Mouse (Mus musculus) layer of hippocampus, adult 9-10 months (tissue): ENCODE data around the gene Mastl.

Experiments used
- DNase-seq: peaks from one replicate; pipeline ENCODE4 v3.0.0; 2022; ENCODE audit warnings: low spot score

Mastl gene

DNA sequence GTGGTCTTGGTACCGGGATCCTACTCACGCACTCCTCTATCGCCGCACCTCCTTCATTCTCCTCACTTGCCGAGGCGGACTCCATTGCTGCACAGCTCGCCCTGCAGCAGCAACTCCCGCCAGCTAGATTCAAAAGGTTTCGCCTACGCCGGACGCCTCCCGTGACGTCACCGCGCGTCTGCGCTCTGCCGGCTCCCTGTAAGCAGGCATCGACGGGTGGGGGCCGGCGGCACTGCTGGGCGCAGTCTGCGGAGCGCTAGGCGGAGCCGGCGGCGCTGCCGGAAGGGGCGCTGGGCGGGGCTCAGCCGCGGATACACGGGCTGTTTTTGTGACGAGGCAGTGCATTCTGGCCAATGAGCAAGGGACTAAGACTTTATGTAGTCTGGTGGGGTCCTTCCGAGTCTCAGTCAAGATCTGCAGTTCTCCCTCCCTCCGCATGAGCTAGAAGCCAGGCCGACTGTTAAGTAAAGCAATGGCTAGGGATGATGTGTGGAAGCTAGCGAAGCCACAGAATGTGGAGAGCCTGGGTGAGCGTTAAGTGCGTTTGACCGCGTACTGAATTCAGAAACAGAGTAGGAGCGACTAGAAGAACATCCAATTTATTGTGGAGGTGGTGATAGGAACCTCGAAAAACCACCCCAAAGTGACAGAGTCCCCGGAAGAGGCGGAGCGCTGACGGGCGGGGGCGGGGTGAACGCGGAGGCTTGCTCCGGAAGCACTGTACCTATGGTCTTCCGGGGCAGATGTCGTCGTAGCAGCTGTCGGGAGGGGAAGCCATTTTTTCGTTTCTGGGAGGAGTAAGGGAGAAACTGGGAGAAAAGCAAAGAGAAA, at the start of gene Mastl, which contains the start of gene Yme1l1:
Gene Mastl, minus strand, starts transcription at position 248 of the 831 bp plus-strand sequence.
Gene Yme1l1, plus strand, starts transcription at position 593 of the 831 bp plus-strand sequence.
- peak; percentile 86 for DNase-seq

GRCm38 (mm10) chr2:23202900-23203670, 47.3 kb upstream of the Mastl start:
- no peak for DNase-seq

DNA sequence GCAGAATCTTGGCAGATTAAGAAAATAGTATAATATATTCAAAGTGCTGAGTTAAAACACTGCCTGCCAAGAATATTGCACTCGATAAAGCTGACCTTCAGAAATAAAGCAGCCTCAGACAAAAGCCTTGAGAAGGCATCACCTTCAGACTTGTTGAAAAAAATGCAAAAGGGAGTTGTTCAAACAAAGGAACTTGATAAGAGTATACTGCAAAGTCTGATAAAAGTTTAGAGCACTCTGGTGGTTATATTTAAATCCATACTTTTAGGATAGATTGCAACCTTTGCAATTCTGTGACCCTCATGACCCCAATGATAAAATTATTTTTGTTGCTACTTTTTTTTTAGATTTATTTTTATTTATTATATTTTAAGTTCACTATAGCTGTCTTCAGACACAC, 45.2 kb upstream of the Mastl start:
- no peak for DNase-seq

DNA sequence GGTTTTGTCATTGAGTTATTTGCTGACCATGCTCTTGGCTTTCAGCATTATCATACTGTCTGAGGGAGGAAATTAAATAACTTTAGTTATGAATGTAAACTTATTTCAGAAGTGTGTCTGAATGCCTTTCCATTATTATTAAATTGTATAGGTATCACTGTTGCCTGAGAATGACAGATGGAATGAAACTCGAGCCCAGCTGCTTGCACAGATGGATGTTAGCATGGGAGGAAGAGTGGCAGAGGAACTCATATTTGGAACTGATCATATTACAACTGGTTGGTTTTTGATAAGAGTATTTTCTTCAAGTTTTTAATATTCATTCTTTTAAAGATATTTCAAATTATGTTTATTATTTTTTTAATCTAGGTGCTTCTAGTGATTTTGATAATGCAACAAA, 38.5 kb upstream of the Mastl start:
- DNase-seq, result peak; percentile 38

DNA sequence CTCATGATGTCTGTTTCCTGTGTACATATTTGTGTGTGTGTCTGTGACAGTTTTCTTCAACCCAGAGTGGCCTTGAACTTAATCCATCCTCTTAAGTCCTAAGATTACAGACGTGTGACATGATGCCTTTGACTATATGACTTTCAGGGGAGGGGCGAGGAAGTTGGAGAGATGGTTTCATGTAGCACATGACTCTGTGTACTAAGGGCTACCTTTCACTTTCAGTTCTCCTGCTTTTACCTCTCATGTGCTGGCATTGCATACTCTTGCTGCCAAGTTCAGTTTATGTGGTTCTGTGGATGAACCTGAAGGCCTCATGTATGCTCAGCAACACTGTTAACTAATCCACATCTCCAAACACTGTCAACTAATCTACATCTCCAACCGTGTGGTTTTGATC, 16.5 kb upstream of the Mastl start:
- no peak for DNase-seq

DNA sequence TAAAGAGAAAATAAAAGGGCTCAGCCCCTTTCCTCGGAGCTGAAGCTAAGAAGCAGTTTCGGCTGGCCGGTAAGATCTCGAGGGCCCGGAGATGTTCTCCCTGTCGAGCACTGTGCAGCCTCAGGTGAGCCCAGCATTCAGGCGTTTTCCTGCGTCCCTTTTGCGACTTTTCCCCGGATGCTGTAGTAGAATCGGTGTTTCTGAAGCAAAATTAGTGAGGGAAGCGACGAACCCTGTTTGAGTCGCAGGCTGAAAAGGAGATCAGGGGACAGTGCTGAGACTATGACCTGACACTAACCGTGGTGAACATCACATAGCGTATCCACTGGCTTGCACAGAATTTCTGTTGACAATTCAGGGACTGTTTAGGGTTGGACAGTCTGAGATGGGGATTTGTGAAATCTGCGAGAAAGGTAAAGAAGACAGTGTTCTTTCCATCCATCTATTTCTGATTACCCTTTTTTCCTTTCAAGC, 821 bp upstream of the Mastl start:
- peak; percentile 31 for DNase-seq

GRCm38 (mm10) chr2:23155199-23155621, 614 bp downstream of the Mastl start:
- no peak for DNase-seq

- no peak for DNase-seq
Measured at GRCm38 (mm10) chr2:23119573-23119972, 36.3 kb downstream of the Mastl start.

GRCm38 (mm10) chr2:23102266-23102665, 53.6 kb downstream of the Mastl start:
- no peak for DNase-seq

DNA sequence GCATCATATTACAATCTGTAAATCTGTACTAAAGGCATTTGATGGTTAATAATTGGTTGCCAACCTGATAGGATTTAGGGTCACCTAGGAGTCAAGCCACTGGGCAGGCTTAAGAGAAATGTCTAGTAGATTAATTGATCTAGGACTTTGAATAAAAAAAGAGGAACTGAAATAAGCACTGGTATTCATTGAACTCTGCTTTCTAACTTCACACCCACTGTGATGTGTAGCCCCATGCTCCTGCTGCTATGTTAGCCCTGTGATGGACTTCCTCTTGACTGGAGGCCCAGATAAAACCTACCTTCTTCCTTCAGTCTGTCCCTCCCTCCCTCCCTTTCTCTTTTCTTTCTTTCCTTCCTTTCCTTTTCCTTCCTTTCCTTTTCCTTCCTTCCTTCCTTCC, 58.8 kb downstream of the Mastl start:
- DNase-seq, result no peak

- no peak for DNase-seq
Measured at GRCm38 (mm10) chr2:23092216-23092615, 63.6 kb downstream of the Mastl start.

DNA sequence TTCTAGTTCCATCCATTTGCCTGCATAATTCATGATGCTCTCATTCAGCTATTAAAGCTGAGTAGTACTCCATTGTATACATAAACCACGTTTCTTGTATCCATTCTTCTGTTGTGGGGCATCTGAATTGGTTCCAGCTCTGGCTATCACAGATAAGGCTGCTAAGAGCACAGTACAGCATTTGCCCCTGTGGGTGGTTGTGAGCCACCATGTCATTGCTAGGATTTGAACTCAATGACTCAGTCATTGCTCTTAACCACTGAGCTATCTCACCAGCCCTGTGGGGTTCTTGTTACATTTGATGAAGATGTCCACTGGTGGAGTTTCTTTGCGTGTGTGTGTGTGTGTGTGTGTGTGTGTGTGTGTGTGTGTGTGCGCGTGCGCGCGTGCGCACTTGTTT, 71.3 kb downstream of the Mastl start:
- DNase-seq, result no peak

- DNase-seq, result no peak
Measured at GRCm38 (mm10) chr2:23078588-23078987, 77.2 kb downstream of the Mastl start.

DNA sequence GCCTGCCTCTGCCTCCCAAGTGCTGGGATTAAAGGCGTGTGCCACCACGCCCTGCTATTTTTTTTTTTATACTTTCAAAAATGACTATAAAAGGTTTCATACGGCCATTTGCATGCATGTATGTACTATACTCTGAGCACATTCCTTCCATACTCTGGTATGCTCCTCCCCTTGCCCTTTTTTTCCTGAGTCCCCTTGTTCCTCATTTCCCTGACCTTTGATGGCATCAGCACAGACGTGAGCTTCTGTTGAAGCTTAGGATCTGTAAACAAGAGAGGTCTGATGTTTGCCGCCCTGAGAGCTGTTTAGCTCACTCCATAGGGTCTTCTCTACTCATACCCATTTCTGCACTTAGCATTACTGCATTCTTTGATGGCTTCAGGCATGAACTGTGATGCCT, 78.1 kb downstream of the Mastl start:
- no peak for DNase-seq

GRCm38 (mm10) chr2:23076783-23077182, 79.0 kb downstream of the Mastl start:
- DNase-seq, result no peak

GRCm38 (mm10) chr2:23075846-23076245, 80.0 kb downstream of the Mastl start:
- DNase-seq, result no peak

DNA sequence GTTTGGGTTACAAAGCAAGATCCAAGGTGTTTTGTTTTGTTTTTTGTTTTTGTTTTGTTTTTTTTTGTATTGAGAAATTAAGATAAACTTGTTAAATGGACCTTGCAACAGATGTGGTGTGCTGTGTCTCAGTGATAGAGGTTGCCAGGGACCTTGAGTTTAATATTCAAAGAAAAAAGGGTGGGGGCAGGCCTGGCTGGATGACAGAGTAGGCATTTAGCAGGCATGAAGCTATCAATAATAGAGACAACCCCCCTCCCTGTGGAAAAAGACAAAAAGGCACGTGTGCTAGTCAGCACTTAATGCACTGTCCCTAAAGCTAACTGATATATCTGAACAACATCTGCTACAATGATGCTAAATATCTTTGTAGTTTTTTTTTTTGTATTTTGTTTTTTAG, 84.4 kb downstream of the Mastl start:
- DNase-seq, result no peak

- DNase-seq, result no peak
Measured at GRCm38 (mm10) chr2:23070491-23070890, 85.3 kb downstream of the Mastl start.

DNA sequence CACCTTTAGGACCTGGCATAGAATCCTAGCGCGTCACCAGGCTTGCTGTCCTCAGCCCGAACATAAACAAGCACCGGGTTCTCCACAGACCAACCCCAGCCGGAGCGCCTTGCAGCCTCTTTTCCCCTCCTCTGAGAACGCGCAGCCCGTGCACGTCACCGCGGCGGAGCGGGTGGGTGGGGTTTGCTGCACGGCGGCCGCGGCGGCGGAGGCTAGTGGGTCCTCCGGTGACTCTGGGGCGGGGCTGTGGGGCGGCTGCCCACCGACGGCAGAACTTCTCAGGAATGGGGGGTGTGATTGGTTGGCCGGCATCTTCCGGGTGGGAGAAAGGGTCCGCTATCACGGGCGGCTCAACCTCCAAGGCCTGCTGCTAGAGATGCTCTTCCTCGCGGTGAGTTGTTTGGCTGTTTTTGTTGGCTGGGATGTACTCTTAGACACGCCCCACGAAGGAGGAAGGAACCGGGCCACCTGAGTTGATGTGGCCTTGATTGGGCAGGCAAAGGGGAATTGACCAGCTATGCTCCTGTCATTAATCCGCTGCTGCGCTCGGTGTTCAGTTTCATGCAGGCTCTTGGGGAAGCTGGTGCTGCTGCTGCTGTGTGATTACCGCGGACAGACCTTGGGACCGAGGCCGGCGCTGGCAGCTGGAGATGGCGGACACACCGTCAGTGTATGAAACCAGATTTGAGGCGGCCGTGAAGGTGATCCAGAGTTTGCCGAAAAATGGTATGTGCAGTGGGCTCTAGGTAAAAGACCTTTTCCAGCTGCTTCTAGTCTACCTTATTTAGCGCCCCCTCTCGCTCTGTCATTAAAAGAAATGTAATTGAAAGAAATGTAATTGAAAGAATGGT, 86.7 kb downstream of the Mastl start:
- DNase-seq, result peak; percentile 78

DNA sequence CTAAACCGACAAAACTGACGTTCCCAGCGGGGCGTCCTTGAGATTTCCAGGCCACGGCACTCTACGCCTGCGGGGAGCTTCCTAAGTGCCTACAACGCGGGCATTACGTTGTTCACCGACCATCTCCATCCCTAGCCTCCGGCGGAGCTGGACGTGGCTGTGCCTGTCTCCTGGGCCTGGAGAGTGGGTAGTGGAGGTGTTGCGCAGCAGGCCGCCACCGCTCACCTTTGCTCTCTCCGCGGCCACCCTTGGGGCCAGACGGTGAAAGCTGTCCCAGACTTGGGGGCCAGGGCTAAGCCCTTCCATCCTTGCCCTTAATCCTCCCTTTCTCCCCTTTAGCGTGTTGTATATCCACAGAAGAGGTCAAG, 87.5 kb downstream of the Mastl start:
- no peak for DNase-seq

DNA sequence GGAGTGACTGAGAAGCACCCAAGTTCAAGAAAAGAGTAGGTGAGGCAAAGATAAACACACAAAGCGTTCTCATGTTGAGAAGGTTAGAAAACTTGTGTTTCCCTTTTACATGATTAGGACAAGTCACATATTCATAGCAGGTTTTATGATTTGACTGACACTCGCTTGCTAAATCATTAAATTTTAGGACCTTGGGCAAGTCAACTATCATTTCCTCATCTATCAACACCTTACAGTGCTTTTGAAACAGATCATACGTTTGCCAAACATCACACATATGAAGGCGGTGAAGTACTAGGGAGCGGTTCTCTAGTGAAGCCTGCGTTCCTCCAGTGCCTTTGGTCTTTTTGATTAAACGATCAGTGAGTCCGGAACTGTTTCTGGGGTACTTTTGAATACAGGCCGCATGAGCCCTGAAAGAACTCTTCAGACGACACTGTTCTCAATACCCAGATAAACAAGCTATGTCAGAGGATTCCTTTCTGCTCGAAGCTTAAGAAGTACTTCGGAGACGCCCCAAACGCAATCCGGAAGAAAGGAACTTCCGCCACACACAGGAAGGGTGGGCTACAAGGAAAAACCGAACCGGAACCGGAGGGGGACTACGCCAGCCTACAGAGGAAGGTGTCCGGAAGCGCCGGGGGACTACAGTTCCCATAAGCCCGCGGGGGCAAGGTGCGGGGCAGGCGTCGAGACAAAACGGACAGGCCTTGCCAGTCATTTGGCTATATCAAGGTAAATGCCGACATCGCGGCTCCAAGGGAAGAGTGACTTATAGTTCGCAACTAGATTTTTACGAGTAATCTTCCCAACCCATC, 88.1 kb downstream of the Mastl start, which contains the start of gene Acbd5:
Gene Acbd5, plus strand, starts transcription at position 616 of the 818 bp plus-strand sequence.
- peak; percentile 82 for DNase-seq
